Mouse (Mus musculus): ENCODE data around the gene Plekha6.
"Not testable (repeated sequence)": the region's sequence is repeated elsewhere in the genome, so short reads cannot be mapped to it uniquely, and the experiment has no call there.

Plekha6 gene

DNA sequence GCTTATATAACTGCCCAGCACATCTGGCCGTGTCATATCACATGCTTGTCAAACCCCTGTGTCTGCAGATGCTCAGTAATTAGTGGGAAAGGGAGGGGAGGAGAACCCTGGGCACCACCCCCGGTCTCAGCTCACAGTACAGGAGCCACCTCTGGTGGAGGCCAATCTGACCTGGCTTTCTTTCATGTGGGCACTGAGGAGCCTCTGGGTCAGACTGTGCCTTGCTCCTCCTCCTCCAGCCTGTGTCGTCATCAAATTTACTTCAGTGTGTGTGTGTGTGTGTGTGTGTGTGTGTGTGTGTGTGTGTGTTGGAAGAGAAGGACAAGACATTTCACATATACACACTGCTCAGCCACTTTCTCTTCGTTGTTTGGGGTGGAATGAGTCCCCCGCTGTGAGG lies 159.3 kb downstream of the Plekha6 start:
- no peak for DNase-seq (ENCODE audit: low spot score)

DNA sequence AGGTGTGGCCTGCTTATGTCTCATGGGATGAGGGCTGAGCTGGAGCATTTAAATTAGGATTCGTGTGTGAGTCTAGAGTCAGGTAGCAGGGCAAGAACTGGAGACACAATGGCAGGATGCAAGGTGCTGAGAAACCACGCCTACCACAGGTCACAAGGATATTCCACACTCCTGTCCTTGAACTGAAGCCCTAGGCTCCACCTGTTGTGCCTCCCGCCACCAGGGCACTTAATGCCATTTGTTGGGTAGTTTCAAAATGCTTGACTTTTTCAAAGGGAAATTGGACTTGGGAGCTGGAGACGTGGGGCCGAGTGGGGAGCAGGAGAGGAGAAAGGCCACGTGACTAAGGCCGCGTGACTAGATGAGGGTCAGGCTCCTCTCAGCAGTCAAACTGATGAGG lies 161.9 kb downstream of the Plekha6 start:
- no peak for DNase-seq (ENCODE audit: low spot score)

DNA sequence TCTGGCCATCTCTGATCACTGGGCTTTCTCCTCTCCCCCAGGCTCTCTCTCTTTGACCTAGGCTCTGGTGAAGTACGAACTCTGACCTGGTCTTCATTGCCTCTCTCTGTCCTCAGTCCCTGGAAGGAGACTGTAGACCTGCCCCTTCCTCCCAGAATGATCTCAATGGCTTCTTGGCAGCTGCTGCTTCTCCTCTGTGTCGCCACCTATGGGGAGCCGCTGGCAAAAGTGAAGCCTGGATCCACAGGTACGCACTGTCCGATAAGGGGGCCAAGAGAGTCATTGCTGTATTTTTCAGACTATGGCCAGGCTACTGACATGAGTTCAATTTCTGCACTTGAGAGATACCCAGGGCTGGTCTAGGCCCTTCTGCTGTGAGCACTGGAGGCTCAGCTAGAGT lies 163.1 kb downstream of the Plekha6 start:
- no peak for DNase-seq (ENCODE audit: low spot score)

DNA sequence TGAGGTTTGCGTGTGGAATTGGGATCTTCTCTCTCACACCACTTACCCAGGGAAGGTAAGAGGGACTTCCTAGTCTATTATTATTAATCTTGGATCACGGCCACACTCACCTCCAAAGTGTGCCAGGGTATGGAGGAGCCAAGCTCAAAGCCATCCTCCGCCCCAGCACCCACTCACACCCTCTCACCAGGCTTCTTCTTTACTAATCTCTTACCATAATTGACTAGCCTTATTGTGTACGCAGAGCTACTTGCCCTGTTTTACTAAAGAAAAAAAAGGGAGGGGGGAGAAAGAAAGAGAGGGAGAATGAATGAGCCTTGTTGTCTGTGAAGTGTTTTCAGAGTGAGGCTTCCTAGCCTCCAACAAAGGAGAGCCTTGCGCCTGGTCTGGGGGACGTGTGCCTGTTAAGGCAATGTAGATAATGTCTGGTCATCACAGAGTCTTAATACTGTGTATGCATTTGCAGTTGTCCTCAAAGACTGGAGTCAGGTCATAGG lies 164.3 kb downstream of the Plekha6 start:
- no peak for DNase-seq (ENCODE audit: low spot score)

DNA sequence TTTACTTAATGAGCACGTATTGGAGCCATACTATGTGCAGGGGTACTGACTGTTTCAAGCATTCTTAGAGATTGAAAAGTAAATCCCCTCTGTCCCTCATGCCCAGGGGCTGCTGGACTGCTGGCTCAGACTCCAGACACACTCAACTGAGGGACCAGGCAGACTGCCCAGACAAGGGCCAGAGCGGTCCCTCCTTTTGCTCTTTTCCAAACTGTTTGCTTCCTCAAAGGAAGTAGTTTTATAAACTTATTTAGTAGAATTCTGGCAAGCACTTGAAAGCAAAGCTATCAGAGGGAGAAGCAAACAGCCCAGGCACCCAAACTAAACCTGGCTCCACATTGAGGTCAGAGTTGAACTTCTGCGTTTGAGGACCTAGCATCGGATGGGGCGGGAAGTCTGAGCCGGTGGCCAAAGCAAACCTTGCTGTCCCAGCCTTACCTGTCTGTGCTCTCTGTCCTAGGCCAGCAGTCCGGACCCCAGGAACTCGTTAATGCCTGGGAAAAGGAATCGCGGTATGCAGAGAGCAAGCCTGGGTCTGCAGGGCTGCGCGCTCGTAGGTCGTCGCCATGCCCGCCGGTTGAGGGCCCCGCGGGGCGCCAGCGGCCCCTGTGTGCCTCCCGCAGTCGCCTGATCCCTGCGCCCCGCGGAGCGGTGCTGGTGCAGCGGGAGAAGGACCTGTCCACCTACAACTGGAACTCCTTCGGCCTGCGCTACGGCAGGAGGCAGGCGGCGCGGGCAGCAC lies 165.1 kb downstream of the Plekha6 start:
- DNase-seq (ENCODE audit: low spot score): peak; percentile 26

DNA sequence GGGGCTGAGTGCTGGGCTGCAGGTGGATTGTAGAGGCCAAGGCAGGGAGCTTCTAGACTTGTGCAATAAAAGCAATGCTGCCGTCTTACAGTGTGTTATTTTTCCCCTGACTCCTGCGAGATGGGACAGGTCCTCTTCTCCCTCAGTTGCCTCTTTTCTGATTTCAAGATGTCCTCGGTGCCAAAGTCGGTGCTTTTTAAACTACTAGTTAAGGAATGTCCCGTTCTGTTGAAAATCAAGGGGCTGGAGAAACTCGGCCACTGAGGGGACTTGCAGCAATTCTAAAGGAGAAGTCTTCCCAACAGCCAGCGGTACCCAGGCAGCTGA lies 165.6 kb downstream of the Plekha6 start:
- no peak for DNase-seq (ENCODE audit: low spot score)

DNA sequence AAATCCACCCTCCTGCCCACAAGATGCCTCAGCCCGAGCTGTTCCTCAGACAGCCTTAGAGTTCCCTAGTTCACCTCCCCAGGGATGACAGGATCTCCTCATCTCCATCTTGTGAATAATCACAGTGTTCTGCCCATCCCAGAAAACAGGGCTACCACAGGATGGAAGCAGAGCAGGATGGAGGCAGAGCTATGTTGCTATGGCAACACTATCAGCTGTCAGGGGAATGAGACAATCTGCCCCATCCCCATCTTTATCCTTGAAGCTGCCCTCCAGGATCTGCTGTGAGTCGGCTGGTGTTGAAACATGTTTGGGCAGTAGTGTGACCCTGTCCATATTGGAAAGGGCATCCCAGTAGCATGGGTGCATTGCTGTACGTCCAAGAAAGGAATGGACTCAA lies 167.1 kb downstream of the Plekha6 start:
- DNase-seq (ENCODE audit: low spot score): no peak

DNA sequence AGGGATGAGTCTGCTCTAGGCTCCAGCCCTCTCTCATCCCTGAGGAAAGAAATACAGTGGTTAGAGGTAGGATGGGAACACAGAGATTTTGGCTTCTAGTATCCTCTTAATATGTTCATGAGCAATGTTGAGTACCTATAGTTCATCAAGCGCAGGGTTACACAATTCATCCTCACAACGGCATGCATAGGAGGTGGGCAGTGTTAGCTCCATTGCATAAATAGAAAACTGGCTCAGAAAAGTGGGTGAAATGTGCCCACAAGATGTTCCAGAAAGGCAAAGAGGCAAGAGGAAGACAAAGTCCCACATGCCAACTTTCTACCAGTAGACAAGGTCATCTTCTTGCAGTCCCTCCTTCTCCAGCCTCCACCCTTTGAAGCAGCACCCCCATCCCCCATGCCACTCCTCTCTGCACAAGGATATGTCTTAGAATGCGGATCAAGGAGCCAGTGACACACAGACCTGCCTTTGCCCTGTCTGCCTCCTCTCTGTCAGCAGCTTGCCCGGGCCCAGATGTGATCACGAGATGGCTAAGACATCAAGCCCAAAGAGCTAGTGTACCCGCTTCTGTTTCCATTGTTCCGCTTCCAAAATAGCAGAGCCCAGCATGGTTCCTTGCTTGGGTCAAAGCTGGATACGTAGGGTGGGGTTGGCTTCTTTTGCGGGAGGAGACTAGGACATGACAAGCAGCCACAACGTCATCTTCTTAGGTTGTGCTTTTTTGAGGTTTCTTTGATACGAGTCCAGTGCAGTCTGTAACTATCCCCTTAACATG lies 168.8 kb downstream of the Plekha6 start:
- no peak for DNase-seq (ENCODE audit: low spot score)

DNA sequence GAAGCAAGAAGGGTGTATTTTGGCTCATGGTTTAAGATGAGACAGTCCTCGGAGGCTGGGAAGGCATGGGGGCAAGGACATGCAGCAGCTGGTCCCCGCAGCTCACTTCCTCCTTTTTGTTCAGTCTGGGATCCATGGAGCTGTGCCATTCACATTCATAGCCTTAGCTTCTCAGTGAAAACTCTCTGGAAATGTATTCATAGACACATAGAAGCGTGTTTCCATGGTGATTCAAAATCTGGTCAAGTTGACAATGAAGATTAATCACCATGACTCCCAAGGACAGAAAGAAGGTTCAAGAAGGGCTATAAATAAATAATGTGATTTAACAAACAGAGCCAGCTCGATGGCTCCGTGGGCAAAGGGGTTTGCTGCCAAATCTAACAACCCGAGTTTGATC lies 169.9 kb downstream of the Plekha6 start:
- DNase-seq (ENCODE audit: low spot score): no peak

DNA sequence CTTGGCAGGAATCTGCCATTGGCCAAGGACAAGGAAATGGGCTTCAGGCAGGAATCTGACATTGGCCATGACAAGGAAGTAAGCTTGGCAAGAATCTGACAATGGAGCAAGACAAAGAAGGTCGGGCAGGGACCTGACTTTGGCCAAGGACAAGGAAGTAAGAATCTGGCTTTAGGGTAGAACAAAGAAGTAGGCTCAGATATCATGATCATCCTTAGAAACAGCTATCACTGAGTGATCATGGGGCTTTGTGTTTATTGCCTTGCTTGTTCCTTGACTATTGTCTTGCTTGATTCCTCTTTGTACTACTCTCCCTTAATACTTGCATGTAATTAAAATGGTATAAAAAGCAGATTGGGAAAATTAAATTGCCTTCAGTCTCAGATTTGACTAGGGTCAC lies 176.4 kb downstream of the Plekha6 start:
- DNase-seq (ENCODE audit: low spot score): not testable (repeated sequence)

DNA sequence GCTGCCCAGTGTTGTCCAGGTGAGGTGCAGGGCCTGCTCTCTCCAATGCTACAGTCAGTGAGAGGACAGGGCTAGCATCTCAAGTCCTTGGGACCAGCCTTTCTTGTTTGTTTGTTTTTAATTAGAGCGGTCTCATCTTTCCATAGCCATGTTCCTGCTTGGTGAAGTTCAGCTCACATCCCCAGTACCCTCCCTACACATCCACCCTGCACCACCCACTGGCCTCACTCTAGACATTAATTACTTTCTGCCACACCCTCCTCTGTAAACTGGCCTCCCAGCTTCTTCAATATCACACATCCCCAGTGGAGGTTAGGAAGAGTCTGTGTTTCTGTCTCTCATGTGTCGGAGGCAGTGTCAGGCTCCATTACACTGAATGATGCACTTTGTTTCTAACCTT lies 180.3 kb downstream of the Plekha6 start:
- no peak for DNase-seq (ENCODE audit: low spot score)

DNA sequence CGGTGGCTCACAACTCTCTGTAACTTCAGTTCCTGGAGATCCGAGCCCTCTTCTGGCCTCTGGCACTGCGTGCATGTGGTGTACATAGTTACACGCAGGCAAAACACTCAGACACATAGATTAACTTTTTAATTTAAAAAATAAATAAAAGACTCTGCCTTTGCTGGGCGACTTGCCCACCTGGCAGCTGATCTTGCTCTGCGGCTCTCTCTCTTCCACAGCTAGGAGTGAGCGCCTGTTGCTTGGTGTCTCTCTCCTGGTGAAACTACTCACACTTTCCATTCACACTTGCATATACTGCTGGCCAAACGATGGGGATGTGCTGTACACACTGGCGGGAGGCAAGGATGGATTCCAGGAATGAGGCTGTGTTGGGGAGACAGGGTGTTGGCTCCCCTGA lies 182.5 kb downstream of the Plekha6 start:
- no peak for DNase-seq (ENCODE audit: low spot score)

DNA sequence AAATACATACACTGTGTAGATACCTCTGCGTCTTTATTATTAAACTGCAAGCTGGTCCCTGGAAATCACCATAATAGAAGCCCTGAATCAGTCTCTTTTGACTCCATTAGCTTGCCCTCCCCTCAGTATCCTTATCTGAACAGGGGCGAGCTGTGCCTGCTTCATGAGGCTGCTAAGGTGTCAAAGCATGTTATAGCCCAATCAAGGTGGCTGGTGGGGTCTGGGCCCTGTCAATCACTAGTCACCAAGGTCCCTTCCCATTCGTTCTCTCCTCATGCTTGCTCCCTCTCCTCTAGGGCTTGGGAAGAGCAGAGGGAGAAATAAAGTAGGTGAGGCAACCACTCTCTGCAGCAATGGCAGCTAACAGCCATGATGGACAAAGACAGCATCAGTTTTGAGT lies 183.2 kb downstream of the Plekha6 start:
- DNase-seq (ENCODE audit: low spot score): no peak

DNA sequence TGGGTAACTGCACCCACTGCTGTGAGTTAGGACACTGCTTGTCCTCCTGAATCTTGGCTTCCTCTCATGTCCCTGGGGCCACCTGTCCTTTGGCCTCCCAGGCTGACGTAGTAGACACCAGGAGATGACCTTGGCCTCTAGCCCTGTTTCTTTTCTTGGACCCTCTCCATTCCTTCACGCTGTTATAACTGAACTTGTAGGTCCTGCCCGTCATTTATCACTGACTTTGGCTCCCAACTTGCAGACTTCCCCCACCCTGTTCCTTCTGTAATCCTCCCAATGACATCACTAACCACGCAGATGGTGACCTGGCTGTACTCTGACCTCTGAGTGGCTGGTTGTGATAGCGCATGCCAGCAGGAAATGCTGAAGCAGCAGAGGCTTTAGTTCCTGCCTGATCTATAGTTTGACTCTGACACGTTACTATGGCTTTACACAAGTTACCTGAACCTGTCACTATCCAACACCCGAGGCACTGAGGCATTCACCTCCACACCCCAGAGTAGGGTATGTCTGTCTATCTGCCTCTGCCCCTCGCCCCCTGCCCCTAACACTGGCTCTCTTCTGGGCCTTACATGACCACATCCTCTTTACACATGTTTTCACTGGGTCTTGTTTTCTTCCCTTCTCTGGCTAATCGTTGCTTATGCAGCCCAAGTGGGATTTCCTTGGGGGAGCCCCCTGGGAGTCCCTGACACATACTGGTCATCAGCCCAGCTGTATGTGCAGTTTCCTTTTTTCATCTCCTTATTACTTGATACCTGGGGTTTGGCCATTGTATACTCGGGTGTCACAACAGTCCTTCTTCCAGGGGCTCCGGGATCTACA lies 183.9 kb downstream of the Plekha6 start:
- no peak for DNase-seq (ENCODE audit: low spot score)

DNA sequence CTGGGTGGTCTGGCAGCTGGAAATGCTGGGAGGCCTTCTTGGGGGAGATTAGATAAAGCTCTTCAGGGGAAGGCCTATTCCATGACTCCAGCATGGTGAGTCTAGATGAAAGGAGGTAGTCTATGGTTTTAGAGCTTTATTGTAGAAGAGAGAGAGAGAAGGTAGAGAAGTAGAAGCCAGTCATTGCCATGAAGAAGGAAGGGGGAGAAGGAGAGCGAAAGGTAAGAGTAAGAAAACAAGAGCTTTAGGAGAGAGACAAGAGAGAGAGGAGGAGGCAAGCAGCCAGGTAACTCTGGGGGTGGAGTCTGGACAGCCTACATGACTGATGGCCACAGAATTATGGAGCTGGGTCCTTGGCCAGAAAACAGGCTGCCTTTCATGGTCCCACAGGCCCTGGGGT lies 186.2 kb downstream of the Plekha6 start, which contains the start of gene Ren1:
TSS of gene Ren1 (plus strand) at position 301 of the 400 bp plus-strand sequence.
- no peak for DNase-seq (ENCODE audit: low spot score)

DNA sequence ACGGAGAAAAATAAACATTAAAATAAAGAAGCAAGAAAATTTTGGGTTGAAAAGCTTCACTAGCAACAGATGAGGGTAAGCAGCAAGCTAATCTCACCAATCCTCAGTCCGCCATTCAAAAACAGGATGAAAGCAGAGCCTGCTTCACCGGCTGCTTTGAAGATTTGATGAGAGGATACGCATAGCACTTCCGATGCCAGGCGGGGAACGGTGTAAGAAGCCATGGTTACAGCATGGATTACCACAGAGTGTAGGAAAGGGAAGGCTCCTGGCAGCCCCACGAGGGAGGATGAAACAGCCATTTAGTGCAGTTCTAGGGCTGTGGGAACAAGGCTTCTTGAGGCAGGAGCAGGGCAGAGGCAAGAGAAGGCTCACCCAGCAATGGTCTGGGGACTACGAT lies 187.8 kb downstream of the Plekha6 start:
- no peak for DNase-seq (ENCODE audit: low spot score)

Measured in testis, postnatal 14 days (tissue).